Mouse (Mus musculus): Measurements from ENCODE around the gene Frat2.

The Frat2 gene

GRCm38 (mm10) chr19:41818749-41819148 is 29.2 kb downstream of the Frat2 start:
- DNase-seq (ENCODE audit: low spot score) = no peak

DNA sequence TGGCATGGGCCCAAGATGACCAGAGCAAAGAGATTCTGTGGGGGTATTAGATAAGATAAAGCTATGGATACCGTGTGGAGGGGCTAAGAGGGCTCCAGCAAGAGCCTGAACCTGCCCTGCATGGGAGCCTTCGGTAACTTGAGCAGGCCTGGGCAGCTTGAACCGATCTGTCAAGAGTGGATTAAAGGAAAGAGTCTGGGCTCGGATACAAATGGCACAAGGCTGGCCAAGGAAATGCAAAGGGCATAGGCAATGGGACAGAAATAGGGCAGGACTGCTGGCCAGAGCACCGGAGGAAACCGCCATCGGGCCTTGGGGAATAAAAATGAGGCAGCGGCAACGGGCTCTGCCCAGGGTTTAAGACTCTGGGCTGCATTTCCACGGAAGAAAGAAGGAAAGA is 30.6 kb downstream of the Frat2 start:
- peak; percentile 54 for DNase-seq (ENCODE audit: low spot score)

DNA sequence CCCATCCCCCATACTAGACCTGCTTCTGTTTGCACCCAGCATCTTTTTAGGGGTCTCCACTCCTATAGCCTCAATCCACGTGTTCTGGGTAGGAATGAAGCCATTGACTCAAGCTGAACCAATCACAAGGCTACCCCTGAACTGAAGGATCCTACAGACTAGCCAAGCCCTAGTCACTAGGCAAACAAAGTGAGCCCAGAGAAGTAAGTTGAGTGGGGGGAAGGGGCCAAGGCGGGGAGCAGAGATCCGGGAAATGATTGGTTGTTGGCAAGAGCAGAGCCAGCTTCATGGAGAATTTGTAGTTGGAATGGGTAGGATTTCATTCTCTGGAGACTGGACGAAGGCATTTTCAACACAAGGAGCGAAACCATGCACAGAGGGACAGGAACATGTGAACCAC is 31.0 kb downstream of the Frat2 start:
- DNase-seq (ENCODE audit: low spot score) = peak; percentile 36

DNA sequence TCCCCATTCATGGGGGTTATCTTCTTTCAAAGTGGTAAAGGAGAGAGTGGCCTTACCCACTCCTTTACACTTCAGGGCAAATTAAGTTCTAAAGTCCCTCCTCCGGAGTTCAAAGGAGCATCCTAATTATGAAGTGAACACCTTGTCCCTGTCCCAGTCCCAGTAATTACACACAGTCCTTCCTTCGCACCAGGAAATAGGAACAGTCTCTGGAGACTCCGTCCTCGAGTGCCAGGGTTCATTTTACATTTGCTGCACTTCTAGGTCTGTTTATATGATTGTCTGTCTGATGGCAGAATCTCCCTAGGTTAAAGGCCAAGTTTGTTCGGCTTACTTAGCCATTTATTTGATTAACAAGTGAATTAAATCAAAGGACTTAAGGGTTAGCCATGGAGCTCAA is 31.5 kb downstream of the Frat2 start:
- DNase-seq (ENCODE audit: low spot score) = no peak

DNA sequence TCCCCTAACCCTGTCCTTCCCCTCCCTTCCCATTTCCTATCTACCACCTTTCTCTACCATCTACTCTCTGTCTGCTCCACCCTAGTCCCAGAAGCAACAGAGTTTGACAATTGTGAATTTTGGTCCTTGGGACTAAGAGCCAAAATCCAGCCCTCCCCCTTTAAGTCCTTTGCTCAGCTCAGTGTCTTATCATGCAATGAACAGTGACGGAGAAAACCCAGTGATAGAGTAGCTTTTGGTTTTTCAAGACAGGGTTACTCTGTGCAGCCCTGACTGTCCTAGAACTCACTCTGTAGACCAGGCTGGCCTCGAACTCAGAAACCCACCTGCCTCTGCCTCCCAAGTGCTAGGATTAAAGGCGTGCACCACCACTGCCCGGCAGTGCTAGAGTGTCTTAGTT is 34.6 kb downstream of the Frat2 start:
- DNase-seq (ENCODE audit: low spot score) = no peak

- DNase-seq (ENCODE audit: low spot score) = no peak
These were observed 35.4 kb downstream of the Frat2 start for GRCm38 (mm10) chr19:41812525-41812924.

DNA sequence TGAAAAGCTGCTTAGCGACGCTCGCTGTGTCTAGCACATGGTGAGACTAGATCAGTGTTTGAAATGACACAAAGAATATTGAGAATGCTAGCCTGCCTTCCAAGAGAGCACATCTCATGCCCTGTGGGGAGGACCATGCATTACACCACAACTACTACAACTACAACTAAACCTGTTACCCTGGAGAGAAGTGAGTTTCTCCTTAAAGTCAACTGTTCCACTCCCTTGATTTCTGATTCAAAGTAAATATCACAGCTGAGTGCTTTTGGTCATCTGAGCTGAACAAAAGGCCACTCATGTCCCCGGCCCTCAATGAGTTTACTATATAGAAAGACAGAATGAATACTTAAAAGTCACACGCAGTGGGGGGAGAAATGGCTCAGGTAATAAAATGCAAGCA is 37.9 kb downstream of the Frat2 start:
- no peak for DNase-seq (ENCODE audit: low spot score)

GRCm38 (mm10) chr19:41808104-41808634 is 39.8 kb downstream of the Frat2 start:
- DNase-seq (ENCODE audit: low spot score) = no peak

GRCm38 (mm10) chr19:41807497-41807896 is 40.4 kb downstream of the Frat2 start:
- no peak for DNase-seq (ENCODE audit: low spot score)

- no peak for DNase-seq (ENCODE audit: low spot score)
These were observed 42.1 kb downstream of the Frat2 start for GRCm38 (mm10) chr19:41805831-41806230.

GRCm38 (mm10) chr19:41803322-41803721 is 44.6 kb downstream of the Frat2 start:
- no peak for DNase-seq (ENCODE audit: low spot score)

GRCm38 (mm10) chr19:41801742-41802369 is 46.1 kb downstream of the Frat2 start, which contains the start of gene Arhgap19:
Gene Arhgap19, minus strand, starts transcription at chr19:41802047.
- peak; percentile 94 for DNase-seq (ENCODE audit: low spot score)

- DNase-seq (ENCODE audit: low spot score) = no peak
These were observed 46.8 kb downstream of the Frat2 start for GRCm38 (mm10) chr19:41800986-41801741.

DNA sequence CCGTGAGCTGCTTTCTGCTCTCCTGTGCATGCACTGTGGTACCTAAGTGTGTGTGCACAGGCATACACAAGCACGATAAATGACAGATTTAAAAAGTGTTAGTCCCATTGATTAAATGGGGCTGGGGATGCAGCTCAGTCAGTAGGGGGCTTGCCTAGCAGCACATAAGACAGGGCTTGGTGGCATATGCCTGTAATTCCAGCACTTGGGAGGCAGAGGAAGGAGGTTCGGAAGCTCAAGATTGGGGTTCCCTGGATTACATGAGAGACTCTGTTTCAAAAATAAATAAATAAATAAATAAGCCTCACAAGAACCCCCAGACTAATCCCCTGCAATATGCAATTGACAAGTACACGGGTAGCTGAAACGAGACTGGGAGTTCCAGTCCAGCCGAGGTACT is 47.5 kb downstream of the Frat2 start:
- DNase-seq (ENCODE audit: low spot score) = no peak

DNA sequence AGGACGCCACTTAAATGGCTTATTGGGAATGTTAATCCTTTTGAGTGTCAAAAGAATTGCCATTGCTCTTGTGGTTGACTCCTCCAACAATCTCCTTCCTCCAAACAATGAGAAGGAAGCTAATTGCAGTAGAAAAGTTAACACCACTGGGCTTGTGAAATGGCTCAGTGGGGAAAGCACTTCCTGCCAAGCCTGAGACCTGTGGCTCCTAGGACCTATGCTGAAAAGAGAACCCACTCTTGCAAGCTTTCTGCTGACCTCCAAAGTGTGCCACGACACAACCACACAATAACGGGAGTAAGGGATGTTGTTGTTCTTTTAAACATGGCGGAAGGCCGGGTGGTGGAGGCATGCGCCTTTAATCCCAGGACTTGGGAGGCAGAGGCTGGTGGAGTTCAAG is 50.4 kb downstream of the Frat2 start:
- no peak for DNase-seq (ENCODE audit: low spot score)

GRCm38 (mm10) chr19:41796789-41797327 is 51.1 kb downstream of the Frat2 start:
- no peak for DNase-seq (ENCODE audit: low spot score)

GRCm38 (mm10) chr19:41796148-41796760 is 51.7 kb downstream of the Frat2 start:
- no peak for DNase-seq (ENCODE audit: low spot score)

Measured in MN1 (cell line).